Mouse (Mus musculus): ENCODE results near the gene Alox5. TPM values are rescaled to one million over a fixed set of nuclear protein-coding genes. Genes with fewer than 3 reads are reported as not detected.

The Alox5 gene
- total RNA-seq, 2 experiments from 2014 or later = 1.1 to 1.3 TPM

DNA sequence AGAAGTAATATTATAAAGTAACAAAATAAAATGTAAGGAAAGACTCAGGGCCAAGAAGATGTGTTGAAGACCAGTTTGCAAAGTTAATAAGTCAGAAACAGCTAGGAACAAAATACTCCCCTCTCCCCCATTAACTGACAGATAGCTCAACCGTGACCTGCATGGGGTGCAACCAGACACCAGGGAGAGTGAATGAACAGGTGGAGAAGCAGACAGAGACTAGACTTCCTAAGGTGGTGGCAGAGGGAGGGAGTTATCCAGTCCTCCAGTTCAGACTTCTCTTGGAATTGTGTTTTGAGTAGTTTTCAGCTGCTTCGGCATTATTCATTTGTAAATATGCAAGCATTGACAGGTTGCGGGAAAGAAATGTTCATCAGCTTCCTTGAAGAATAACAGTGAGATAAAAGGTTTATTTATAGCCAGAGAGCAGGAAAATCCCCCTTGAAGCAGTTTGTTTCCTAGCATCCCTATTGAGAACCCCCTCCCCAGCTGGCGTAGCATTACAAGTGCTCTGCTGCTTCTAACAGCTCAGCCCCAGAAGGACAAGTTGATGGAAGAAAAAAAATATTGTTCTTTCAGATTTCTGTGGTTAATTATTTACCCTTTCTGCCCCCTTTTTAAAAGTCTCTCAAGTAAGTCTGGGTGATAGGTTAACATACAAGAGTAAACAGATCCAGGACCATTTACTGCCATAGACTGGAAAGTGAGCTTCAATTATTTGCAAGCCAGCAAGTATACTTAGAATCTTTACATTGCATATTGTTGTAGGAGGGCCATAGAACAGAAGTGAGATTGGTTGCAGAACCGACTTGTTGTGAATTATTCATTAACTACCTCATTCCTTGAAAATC is 75.6 kb downstream of the Alox5 start:
- DNase-seq = no peak

DNA sequence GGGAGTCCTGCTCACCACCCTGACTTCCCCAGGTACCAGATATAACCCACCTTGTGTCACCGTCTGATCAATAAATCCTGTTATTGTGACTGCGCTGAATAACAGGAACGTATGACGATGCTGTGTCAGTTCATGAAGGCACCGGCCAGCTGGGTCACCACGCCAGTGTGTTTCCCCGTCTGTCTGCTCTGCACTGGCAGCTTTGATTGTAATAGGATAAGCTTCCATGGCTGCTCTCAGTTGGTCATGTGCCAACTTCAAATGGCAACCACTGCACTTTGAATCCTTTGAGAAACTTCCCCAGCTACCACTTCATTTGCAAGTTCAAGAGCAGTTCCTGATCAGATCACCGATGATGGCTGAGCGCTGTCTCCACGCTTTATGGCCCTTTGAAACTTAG is 77.4 kb downstream of the Alox5 start:
- no peak for DNase-seq

DNA sequence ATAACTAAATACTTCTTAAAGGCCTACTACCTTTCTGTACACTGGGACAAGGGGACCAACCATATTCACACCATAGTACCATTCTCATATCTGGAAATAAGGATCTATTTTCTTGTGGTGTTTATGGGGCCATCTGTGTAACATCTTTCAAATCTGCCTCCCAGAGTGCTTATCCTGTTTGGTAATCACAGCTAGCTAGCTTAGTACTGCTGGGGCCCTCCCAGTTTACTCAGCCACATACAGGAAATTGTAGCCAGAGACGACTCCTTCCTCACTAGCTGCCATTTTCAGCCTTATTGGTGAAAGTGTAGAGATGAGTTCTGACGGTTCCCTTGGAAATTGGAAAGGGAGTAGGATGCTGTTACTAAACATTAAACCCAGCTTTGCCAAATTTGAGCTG is 79.4 kb downstream of the Alox5 start:
- no peak for DNase-seq

GRCm38 (mm10) chr6:116380157-116380556 is 80.8 kb downstream of the Alox5 start:
- no peak for DNase-seq

- DNase-seq = no peak
Observed at GRCm38 (mm10) chr6:116378892-116379291, 82.1 kb downstream of the Alox5 start.

- no peak for DNase-seq
Observed at GRCm38 (mm10) chr6:116374618-116375017, 86.4 kb downstream of the Alox5 start.

GRCm38 (mm10) chr6:116374136-116374535 is 86.8 kb downstream of the Alox5 start:
- no peak for DNase-seq

- DNase-seq = no peak
Observed at GRCm38 (mm10) chr6:116371500-116371899, 89.5 kb downstream of the Alox5 start.

DNA sequence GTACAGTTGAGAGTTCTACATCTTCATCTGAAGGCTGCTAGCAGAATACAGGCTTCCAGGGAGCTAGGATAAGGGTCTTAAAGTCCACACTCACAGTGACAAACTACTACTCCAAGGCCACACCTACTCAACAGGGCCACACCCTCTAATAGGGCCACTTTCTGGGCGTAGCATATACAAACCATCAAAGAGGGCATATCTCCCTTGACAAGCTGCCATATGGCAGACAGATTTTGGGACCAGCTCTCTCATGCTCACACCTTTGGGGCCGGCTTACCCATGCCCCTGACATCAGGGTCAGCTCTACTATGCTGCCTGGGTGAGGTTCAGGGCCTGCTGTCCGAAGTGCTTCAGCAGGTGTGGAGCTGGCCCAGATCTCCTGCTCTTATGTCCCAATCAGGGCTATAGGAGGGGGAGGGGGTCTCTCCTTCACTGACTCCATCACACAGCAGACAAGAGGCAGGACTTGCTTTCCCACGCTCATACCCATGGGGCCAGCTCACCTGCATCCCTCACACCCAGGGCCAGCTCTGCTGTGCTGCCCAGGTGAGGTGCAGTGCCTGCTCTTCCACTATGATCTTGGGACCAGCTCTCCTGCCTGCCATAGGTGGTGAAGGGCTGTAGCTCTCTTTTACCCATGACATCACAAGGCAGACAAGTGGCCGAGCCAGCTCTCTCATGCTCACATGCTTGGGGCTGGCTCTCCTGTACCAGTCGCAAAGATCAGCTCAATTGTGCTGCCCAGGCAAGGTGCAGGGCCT is 90.6 kb downstream of the Alox5 start:
- DNase-seq = no peak

GRCm38 (mm10) chr6:116369811-116370210 is 91.2 kb downstream of the Alox5 start:
- DNase-seq = no peak

GRCm38 (mm10) chr6:116367971-116368370 is 93.0 kb downstream of the Alox5 start:
- DNase-seq = no peak

DNA sequence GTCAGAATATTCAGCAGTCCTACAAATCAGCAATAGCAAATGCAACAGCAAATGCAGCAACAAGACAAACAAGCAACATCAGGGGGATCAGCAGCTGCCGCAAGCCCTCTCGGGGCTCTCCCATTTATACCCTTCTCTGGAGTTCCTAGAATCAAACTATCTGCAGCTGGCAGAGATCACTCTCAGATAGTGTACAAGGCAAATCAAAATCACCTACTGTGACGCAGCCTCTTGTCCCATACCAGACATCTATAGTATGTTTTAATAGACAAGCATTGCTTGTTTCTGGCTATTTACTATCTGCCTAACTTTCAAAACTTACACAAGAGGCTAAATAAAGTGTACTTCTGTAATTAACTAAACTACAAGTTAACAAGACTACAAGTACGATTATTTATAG is 99.0 kb downstream of the Alox5 start:
- no peak for DNase-seq

DNA sequence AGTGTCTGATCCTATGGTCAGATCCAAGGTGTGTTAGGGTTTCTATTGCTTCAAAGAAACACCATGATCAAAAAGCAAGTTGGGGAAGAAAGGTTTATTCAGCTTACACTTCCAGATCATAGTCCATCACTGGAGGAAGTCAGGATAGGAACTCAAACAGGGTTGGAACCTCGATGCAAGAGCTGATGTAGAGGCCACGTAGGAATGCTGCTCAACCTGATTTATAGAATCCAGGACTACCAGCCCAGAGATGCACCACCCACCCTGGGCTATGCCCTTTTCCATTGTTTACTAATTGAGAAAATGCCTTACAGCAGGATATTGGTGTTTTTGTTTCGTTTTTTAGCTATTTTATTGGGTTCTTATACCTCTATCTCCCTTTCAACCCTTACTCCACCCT is 99.5 kb downstream of the Alox5 start:
- no peak for DNase-seq

Other genes with a start within 250 kb of the Alox5 start
- gene Zfand4, start 197.0 kb downstream of the Alox5 start, total RNA-seq (2021) = 1 to 10 TPM in 1 of 2 experiments, under 1 TPM in 1; 0.51 to 1.1 TPM
- gene March8, start 123.2 kb downstream of the Alox5 start, total RNA-seq (2021) = 10 to 100 TPM; 24.4 to 27.1 TPM
- not detected for gene Olfr211, start 27.9 kb upstream of the Alox5 start, total RNA-seq (2021)
- gene Olfr212, start 45.3 kb upstream of the Alox5 start, total RNA-seq (2021) = not detected
- gene Olfr213, start 77.3 kb upstream of the Alox5 start, total RNA-seq (2021) = not detected
- gene Gm5580, start 90.0 kb upstream of the Alox5 start, total RNA-seq (2021) = 1 to 10 TPM in 1 of 2 experiments, under 1 TPM in 1; 0.78 to 1.4 TPM
- not detected for gene Olfr214, start 93.1 kb upstream of the Alox5 start, total RNA-seq (2021)
- gene Olfr215, start 123.0 kb upstream of the Alox5 start, total RNA-seq (2021) = not detected
- gene Zfp422, start 167.8 kb upstream of the Alox5 start, total RNA-seq (2021) = 1 to 10 TPM; 7.9 to 8.4 TPM
- 1 to 10 TPM; 1.5 to 7.2 TPM for gene Depp1, start 189.4 kb upstream of the Alox5 start, total RNA-seq (2021)
- gene Rassf4, start 212.8 kb upstream of the Alox5 start, total RNA-seq (2021) = 1 to 10 TPM; 1.2 to 2.3 TPM

Data from gastrocnemius, postnatal 25 days (tissue).